Mouse (Mus musculus) G1E (cell line): ENCODE measurements around the gene Sptlc2.

Experiments used
- CTCF ChIP-seq: IDR thresholded peaks from 2 replicates; pipeline ENCODE4 v1.5.1; 2012; ENCODE audit warnings: low read depth, low read length, inconsistent platforms, mixed read lengths
- GATA1 ChIP-seq: IDR thresholded peaks from 2 replicates; pipeline ENCODE4 v1.6.1; 2012; ENCODE audit warnings: borderline replicate concordance, low read length, inconsistent platforms, mixed read lengths
- GATA2 ChIP-seq: IDR thresholded peaks from 2 replicates; pipeline ENCODE4 v1.6.1; 2012; ENCODE audit warnings: low read depth, low read length, inconsistent platforms, borderline replicate concordance
- POLR2AphosphoS5 ChIP-seq: IDR thresholded peaks from 2 replicates; pipeline ENCODE4 v1.6.1; 2012; ENCODE audit warnings: low read depth, low read length, inconsistent platforms; ENCODE audit not compliant: insufficient replicate concordance
- TAL1 ChIP-seq: conservative IDR thresholded peaks from 2 replicates; pipeline ENCODE4 v1.6.1; 2012; ENCODE audit warnings: low read depth, low read length, inconsistent platforms, mixed read lengths

DNA sequence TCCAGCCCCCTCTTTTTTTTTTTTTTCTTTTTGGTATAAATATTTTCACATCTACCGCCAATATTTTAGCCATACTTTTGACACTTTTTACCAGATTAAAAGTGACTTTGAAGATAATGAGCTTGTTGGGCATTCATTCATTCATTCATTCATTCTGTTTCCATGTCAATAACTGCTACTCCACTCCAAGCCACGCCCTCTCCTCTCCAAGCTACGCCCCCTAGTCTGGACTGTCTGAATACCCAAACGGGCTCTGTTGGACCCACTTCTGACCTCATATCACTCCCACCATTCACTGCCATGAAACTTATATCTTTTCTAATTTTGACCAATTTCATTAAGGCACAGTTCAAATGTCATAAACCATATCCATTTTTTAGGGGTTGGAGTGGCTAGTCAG is 87.0 kb downstream of the Sptlc2 start:
- no peak for TF ChIP-seq CTCF
- TF ChIP-seq GATA2 = no peak
- no peak for TF ChIP-seq GATA1
- no peak for TF ChIP-seq TAL1
- TF ChIP-seq POLR2AphosphoS5 = no peak
